In the genomic region with DNA sequence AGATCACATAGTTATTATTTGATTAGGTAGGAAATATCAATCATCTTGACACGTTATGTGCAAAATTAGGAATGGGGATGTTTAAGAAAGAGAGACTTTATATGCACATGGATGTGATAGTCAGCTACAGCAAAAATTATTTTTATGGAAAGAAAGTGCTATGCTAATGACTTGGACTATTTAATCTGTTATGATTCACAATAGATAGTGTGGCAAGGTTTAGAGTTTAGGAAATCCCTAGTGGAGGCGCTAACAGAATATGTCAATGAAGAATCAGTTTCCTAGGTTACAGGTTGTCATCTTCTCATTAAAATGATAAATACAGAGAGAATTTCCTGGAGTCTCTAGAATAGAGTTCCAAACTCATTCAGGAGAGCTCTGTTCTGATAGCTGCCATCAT, we compare ENCODE assay signal across 31 mouse cellular contexts.
"Had no signal": no experiment of that assay in that cellular context is flagged by ENCODE, and none has a peak within 500 bp of the region (broad histone marks: within the 10 kb centered on the region; RNA-seq: fewer than 3 reads in every experiment).

No protein-coding gene starts in this region.

- H3K4me2 ChIP-seq: limb, embryonic 12.5 days; limb, embryonic 13.5 days; limb, embryonic 15.5 days; liver, embryonic 11.5 days; liver, embryonic 12.5 days; liver, embryonic 13.5 days; liver, embryonic 15.5 days; lung, embryonic 14.5 days; lung, embryonic 15.5 days; midbrain, embryonic 12.5 days; midbrain, embryonic 13.5 days; midbrain, embryonic 15.5 days; neural tube, embryonic 12.5 days had no signal

- H3K27me3 ChIP-seq: limb, embryonic 12.5 days; limb, embryonic 13.5 days; limb, embryonic 15.5 days; liver, embryonic 12.5 days; liver, embryonic 13.5 days; liver, embryonic 15.5 days; lung, embryonic 15.5 days; megakaryocyte, embryonic 14.5 days; midbrain, embryonic 12.5 days; midbrain, embryonic 13.5 days; midbrain, embryonic 15.5 days; neural tube, embryonic 12.5 days had no signal

- H3K9ac ChIP-seq: limb, embryonic 12.5 days; limb, embryonic 13.5 days; limb, embryonic 15.5 days; liver, embryonic 12.5 days; liver, embryonic 13.5 days; liver, embryonic 14.5 days; liver, embryonic 15.5 days; liver, postnatal 0 days; lung, embryonic 14.5 days; lung, embryonic 15.5 days; midbrain, embryonic 12.5 days; midbrain, embryonic 13.5 days; midbrain, embryonic 15.5 days; neural tube, embryonic 12.5 days had no signal

- H3K4me1 ChIP-seq: limb, embryonic 10.5 days; limb, embryonic 12.5 days; limb, embryonic 13.5 days; limb, embryonic 15.5 days; liver, embryonic 12.5 days; liver, embryonic 13.5 days; liver, embryonic 15.5 days; lung, embryonic 15.5 days; megakaryocyte, embryonic 14.5 days; midbrain, embryonic 12.5 days; midbrain, embryonic 13.5 days; midbrain, embryonic 15.5 days; neural tube, embryonic 12.5 days had no signal

- ATAC-seq: liver, embryonic 12.5 days; liver, postnatal 0 days; lung, postnatal 0 days; midbrain, embryonic 13.5 days; midbrain, embryonic 15.5 days; midbrain, embryonic 16.5 days had no signal

- H3K36me3 ChIP-seq: limb, embryonic 10.5 days; limb, embryonic 12.5 days; limb, embryonic 13.5 days; limb, embryonic 15.5 days; liver, embryonic 12.5 days; liver, embryonic 13.5 days; liver, embryonic 15.5 days; lung, embryonic 15.5 days; midbrain, embryonic 12.5 days; midbrain, embryonic 13.5 days; midbrain, embryonic 15.5 days; neural tube, embryonic 12.5 days had no signal

- H3K9me3 ChIP-seq: limb, embryonic 10.5 days; limb, embryonic 12.5 days; limb, embryonic 13.5 days; limb, embryonic 15.5 days; liver, embryonic 12.5 days; liver, embryonic 15.5 days; lung, embryonic 15.5 days; midbrain, embryonic 12.5 days; midbrain, embryonic 13.5 days; midbrain, embryonic 15.5 days; neural tube, embryonic 12.5 days had no signal

- DNase-seq: left cerebral cortex, postnatal 4 days; liver; liver, embryonic 13.5 days; liver, postnatal 0 days; lung, adult 18-20 months; lung, adult 2 months; lung, embryonic 14.5 days; lung, postnatal 10 days; lung, postnatal 14 days; lung, postnatal 36 days; lung, postnatal 4 days; midbrain, embryonic 14.5 days had no signal

- H3K27ac ChIP-seq: left cerebral cortex, adult 2 months; limb, embryonic 10.5 days; limb, embryonic 12.5 days; limb, embryonic 13.5 days; limb, embryonic 15.5 days; liver, embryonic 12.5 days; liver, embryonic 13.5 days; liver, embryonic 14.5 days; liver, embryonic 15.5 days; lung, embryonic 15.5 days; macrophage; midbrain, embryonic 12.5 days; midbrain, embryonic 13.5 days; midbrain, embryonic 15.5 days; neural tube, embryonic 12.5 days had no signal

- H3K4me3 ChIP-seq: left cerebral cortex, adult 2 months; limb, embryonic 10.5 days; limb, embryonic 12.5 days; limb, embryonic 13.5 days; limb, embryonic 15.5 days; liver, embryonic 12.5 days; liver, embryonic 13.5 days; liver, embryonic 15.5 days; lung, embryonic 15.5 days; megakaryocyte, embryonic 14.5 days; midbrain, embryonic 12.5 days; midbrain, embryonic 13.5 days; midbrain, embryonic 15.5 days; myocyte; neural tube, embryonic 12.5 days had no signal
